Mouse (Mus musculus) embryonic facial prominence, embryonic 11.5 days (tissue): Measurements from ENCODE around the gene Pigw. TPM values are rescaled to one million over a fixed set of nuclear protein-coding genes. Genes with fewer than 3 reads are reported as not detected.

ENCODE experiments used
- ATAC-seq: fragments of 200-750 bp; cut with Nextera tagmentation; replicated peaks from 2 replicates; pipeline ENCODE4 v1.8.0; 2017; ENCODE audit warnings: low read depth; ENCODE audit not compliant: insufficient number of reproducible peaks, low FRiP score, low TSS enrichment
- DNase-seq: peaks from one replicate; pipeline ENCODE4 v3.0.0-alpha.2; 2015; ENCODE audit warnings: low spot score
- H3K27ac ChIP-seq: fragments of 300-500 bp; sonication (generic); replicated peaks from 2 replicates; pipeline ENCODE4 v1.5.1; 2014; ENCODE audit warnings: mild to moderate bottlenecking, low read depth, low read length, control low read depth
- H3K27me3 ChIP-seq: fragments of 300-500 bp; sonication (generic); 2 replicates; pipeline ENCODE4 v1.6.1; 2014; ENCODE audit warnings: mild to moderate bottlenecking, low read length, moderate library complexity, mixed read lengths; ENCODE audit not compliant: control insufficient read depth, insufficient read depth
- H3K36me3 ChIP-seq: fragments of 300-500 bp; sonication (generic); replicated peaks from 2 replicates; pipeline ENCODE4 v1.6.1; 2014; ENCODE audit warnings: low read depth, mild to moderate bottlenecking, low read length, moderate library complexity, mixed read lengths; ENCODE audit not compliant: control insufficient read depth, insufficient read depth
- H3K4me1 ChIP-seq: fragments of 300-500 bp; sonication (generic); 2 replicates; pipeline ENCODE4 v1.6.1; 2014; ENCODE audit warnings: low read length, mixed read lengths; ENCODE audit not compliant: control insufficient read depth, insufficient read depth
- H3K4me2 ChIP-seq: fragments of 300-500 bp; sonication (generic); 2 replicates; pipeline ENCODE4 v1.6.1; 2014; ENCODE audit warnings: low read depth, mild to moderate bottlenecking, control low read depth, low read length, moderate library complexity
- H3K4me3 ChIP-seq: fragments of 300-500 bp; sonication (generic); 2 replicates; pipeline ENCODE4 v1.5.1; 2014; ENCODE audit warnings: low read depth, low read length, control low read depth
- H3K9ac ChIP-seq: fragments of 300-500 bp; sonication (generic); replicated peaks from 2 replicates; pipeline ENCODE4 v1.6.1; 2014; ENCODE audit warnings: mild to moderate bottlenecking, control low read depth, low read length
- H3K9me3 ChIP-seq: fragments of 300-500 bp; sonication (generic); replicated peaks from 2 replicates; pipeline ENCODE4 v1.6.1; 2016; ENCODE audit warnings: mild to moderate bottlenecking, low read length, inconsistent platforms, mixed read lengths; ENCODE audit not compliant: control insufficient read depth
- WGBS: fragments of 180-500 bp; shearing (Covaris S2); extraction: QIAGEN DNeasy Blood & Tissue Kit; methylation state at CpG from one replicate; pipeline ENCODE4 v1.1.7; 2014; 5-methylcytosine and 5-hydroxymethylcytosine counted together
- polyA plus RNA-seq: library from polyadenylated mRNA; unstranded; fragments of >200 nt; fragmentation: Nextera tagmentation; extraction: Ambion mirVana; gene quantifications from 2 replicates; pipeline ENCODE4 v1.2.1, GENCODE M21; 2014

The Pigw gene
- polyA plus RNA-seq, 1 experiment from 2014 or later, result 3.0 TPM

DNA sequence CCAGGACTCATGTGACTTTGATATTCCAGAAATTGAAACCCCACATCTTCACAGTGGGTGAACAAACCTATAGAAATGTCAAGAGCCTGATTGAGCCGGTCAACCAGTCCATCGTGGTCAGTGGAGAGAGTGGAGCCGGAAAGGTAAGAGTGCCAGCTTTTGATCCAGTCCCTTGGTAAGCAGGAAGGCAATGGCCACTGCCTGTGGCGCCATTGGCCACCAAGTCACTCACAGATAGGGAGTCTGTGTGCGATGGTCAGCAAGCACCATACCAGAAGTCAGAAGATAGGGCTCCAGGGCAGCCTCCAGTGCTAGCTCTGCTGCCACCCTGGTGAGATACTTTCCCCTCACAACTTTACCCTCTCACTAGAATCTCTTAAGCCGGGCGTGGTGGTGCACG, 7.9 kb upstream of the Pigw start:
- Histone ChIP-seq H3K9ac (no peak overlapping the region), H3K4me2 (no peak overlapping the region), H3K9me3 (no peaks in the 10 kb centered on the region), H3K27ac (no peak overlapping the region), H3K4me3 (no peak overlapping the region), H3K27me3 (no peaks in the 10 kb centered on the region), H3K36me3 (peaks cover 3% of the 10 kb centered on the region), H3K4me1 (no peaks in the 10 kb centered on the region)
- 92% methylated on average over 8 of the region's 8 CpGs for WGBS
- ATAC-seq (no peak), DNase-seq (no peak)

- Histone ChIP-seq H3K4me2 (no peak overlapping the region), H3K27ac (no peak overlapping the region), H3K9me3 (no peaks in the 10 kb centered on the region), H3K4me3 (no peak overlapping the region), H3K4me1 (no peaks in the 10 kb centered on the region), H3K9ac (no peak overlapping the region), H3K27me3 (no peaks in the 10 kb centered on the region), H3K36me3 (peaks cover 3% of the 10 kb centered on the region)
- ATAC-seq (no peak), DNase-seq (no peak)
- whole genome bisulfite sequencing, result 82% methylated on average over 11 of the region's 11 CpGs
These were observed 6.9 kb upstream of the Pigw start for GRCm38 (mm10) chr11:84886767-84887511.

DNA sequence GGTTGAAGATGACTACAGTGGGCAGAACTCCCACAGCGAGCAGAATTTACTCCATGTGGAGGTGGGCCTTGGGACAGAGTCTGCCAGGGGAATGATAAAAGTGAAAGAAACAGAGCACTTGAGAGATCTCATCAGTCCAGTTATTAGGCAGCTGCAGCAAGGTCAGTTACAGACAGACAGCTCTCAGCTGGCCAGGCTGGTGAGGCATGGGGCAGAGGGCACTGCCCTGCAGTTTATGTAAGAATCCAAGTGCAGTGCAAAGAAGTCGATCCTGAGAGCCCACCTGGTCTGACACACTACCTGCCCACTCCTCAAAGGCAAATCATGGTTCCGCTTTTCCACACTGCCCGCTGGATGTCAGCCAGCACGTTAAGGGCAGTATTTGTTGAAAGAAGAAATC, 6.2 kb upstream of the Pigw start:
- Histone ChIP-seq H3K9me3 (no peaks in the 10 kb centered on the region), H3K27me3 (no peaks in the 10 kb centered on the region), H3K4me2 (no peak overlapping the region), H3K4me3 (no peak overlapping the region), H3K27ac (no peak overlapping the region), H3K4me1 (no peaks in the 10 kb centered on the region), H3K36me3 (peaks cover 3% of the 10 kb centered on the region), H3K9ac (no peak overlapping the region)
- 90% methylated on average over 5 of the region's 5 CpGs for WGBS
- DNase-seq, result no peak
- no peak for ATAC-seq

DNA sequence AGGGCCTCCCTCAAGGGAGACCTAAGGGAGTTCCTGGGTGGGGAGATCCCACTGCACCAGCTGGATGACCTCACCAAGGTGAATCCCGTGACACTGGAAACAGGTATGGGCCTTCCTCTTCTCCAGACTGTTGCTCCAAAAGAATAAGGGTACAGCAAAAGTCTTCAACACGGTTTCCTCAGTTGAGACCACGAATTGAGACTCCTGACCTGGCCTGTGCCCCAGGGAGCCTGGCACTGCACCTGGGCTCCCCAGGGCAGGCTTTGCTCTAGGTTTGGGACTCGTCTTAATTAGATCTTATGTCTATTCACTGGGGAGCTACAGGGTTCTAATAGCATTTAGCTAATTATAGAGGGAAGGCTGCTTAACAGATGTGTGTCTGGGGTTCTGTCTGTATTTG, 5.2 kb upstream of the Pigw start:
- H3K4me2 ChIP-seq, result no peak overlapping the region
- ATAC-seq (no peak), DNase-seq (no peak)
- peaks cover 3% of the 10 kb centered on the region for H3K36me3 ChIP-seq
- no peaks in the 10 kb centered on the region for H3K9me3 ChIP-seq
- no peak overlapping the region for H3K27ac ChIP-seq
- no peak overlapping the region for H3K4me3 ChIP-seq
- no peak overlapping the region for H3K9ac ChIP-seq
- WGBS, result 82% methylated on average over 4 of the region's 4 CpGs
- H3K4me1 ChIP-seq, result no peaks in the 10 kb centered on the region
- H3K27me3 ChIP-seq, result no peaks in the 10 kb centered on the region

- no peaks in the 10 kb centered on the region for H3K4me1 ChIP-seq
- no peaks in the 10 kb centered on the region for H3K9me3 ChIP-seq
- no peak for ATAC-seq
- 88% methylated on average over 7 of the region's 7 CpGs for WGBS
- H3K9ac ChIP-seq, result no peak overlapping the region
- no peaks in the 10 kb centered on the region for H3K27me3 ChIP-seq
- H3K4me2 ChIP-seq, result no peak overlapping the region
- DNase-seq, result no peak
- H3K36me3 ChIP-seq, result peaks cover 3% of the 10 kb centered on the region
- H3K4me3 ChIP-seq, result no peak overlapping the region
- no peak overlapping the region for H3K27ac ChIP-seq
These were observed 2.3 kb upstream of the Pigw start for GRCm38 (mm10) chr11:84882346-84882745.

- ATAC-seq (no peak), DNase-seq (no peak)
- no peaks in the 10 kb centered on the region for H3K4me1 ChIP-seq
- H3K27ac ChIP-seq, result peak overlapping the region; percentile 52; the same call in 1 of the 2 replicates
- no peaks in the 10 kb centered on the region for H3K9me3 ChIP-seq
- H3K27me3 ChIP-seq, result no peaks in the 10 kb centered on the region
- 56% methylated on average over 9 of the region's 9 CpGs for WGBS
- peaks cover 3% of the 10 kb centered on the region for H3K36me3 ChIP-seq
- H3K4me3 ChIP-seq, result peak overlapping the region; percentile 71
- H3K9ac ChIP-seq, result peak overlapping the region; percentile 86
- peak overlapping the region; percentile 94 for H3K4me2 ChIP-seq
These were observed 886 bp upstream of the Pigw start for GRCm38 (mm10) chr11:84880971-84881370.

DNA sequence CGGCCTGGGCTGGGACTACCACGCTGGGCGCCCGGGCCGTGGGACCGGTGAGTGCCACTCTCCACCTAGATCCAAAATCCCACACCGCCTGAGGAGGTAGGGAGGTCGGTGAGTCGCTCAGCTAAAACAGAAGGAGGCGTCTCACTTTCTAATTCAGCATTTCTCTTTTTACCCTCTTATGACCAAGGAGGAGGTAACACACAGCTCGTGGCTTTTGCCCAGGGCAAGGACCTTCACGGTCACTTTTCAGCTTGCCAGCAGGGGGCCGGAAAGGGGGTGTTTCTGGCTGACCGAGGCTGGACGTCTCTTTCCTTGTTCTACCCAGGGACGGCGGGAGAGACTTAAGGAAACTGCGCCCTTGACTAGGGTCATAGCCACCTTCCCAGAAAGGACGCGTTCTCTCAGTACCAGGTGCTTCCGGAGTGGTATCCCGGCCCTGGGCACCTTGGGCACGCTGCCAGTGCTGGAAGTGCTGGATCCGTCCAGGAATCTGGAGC, 428 bp upstream of the Pigw start:
- WGBS, result under 1% methylated on average over 24 of the region's 24 CpGs
- Histone ChIP-seq H3K36me3 (peaks cover 3% of the 10 kb centered on the region), H3K4me1 (no peaks in the 10 kb centered on the region), H3K4me2 (peak overlapping the region; percentile 94), H3K9ac (peak overlapping the region; percentile 86), H3K27ac (peak overlapping the region; percentile 52), H3K9me3 (no peaks in the 10 kb centered on the region), H3K4me3 (peak overlapping the region; percentile 71), H3K27me3 (no peaks in the 10 kb centered on the region)
- ATAC-seq (no peak; the same call in 1 of the 2 replicates), DNase-seq (peak; percentile 70)

DNA sequence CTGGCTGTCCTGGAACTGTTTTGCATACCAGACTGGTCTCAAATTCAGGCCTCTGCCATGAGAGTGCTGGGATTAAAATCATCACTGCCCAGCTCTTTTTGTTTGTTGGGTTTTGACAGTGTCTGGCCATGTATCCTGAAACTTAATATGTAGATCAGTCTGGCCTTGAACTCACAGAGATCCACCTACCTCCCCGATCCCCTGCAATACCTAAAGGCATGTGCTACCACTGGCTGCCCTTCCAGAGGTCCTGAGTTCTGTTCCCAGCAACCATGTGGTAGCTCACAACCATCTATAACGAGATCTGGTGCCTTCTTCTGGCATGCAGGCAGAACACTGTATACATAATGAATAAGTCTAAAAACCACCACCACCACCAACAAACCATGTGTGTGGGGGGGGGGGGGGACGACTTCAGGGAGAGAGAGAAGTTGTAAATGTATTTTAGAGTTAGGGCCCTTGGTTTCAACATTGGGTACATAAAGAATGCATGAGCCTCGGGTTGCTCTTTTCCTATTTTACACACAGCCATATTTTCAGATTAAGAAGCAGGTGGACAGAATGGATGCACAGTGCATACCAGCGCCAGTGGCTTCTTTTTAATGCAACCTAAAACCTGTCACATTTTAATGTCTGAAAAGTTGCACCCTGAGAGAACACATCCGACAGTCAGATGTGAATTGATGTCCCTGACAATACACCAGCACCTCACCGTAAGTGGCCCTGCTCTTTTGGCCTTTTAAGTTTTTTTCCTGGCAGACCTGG, 896 bp downstream of the Pigw start:
- no peak for ATAC-seq
- H3K27me3 ChIP-seq, result no peaks in the 10 kb centered on the region

More for the DNA sequence above, 896 bp downstream of the Pigw start:
- no peaks in the 10 kb centered on the region for H3K4me1 ChIP-seq
- no peak overlapping the region; the same call in 1 of the 2 replicates for H3K27ac ChIP-seq
- peak overlapping the region; percentile 71 for H3K4me3 ChIP-seq
- no peaks in the 10 kb centered on the region for H3K9me3 ChIP-seq
- 25% methylated on average over 6 of the region's 7 CpGs for WGBS
- no peak for DNase-seq
- H3K36me3 ChIP-seq, result no peaks in the 10 kb centered on the region
- H3K4me2 ChIP-seq, result peak overlapping the region; percentile 94
- peak overlapping the region; percentile 86 for H3K9ac ChIP-seq
